Mouse (Mus musculus): ENCODE results near the gene Ddx54.

- TF ChIP-seq CTCF (IDR thresholded peaks at IDR 0.05; ENCODE audit: low read depth, low read length) (no peak), POLR2A (IDR thresholded peaks at IDR 0.05; ENCODE audit: insufficient read depth, low read length) (no peak), EP300 (IDR thresholded peaks at IDR 0.05; ENCODE audit: insufficient read depth, low read depth, low read length) (no peak)
These were observed 25.6 kb upstream of the Ddx54 start for GRCm38 (mm10) chr5:120586741-120587615.

All from ES-Bruce4 (cell line).